Mouse (Mus musculus) embryonic facial prominence, embryonic 14.5 days (tissue): ENCODE results near the gene Ccdc32. TPM values are rescaled to one million over a fixed set of nuclear protein-coding genes. Genes with fewer than 3 reads are reported as not detected.
A peak's percentile ranks its signal among the peaks of the same experiment; 100 is the strongest.
"Not testable (repeated sequence)": the region's sequence is repeated elsewhere in the genome, so short reads cannot be mapped to it uniquely, and the experiment has no call there.

Source experiments
- ATAC-seq: fragments of 200-750 bp; cut with Nextera tagmentation; 2 replicates; pipeline ENCODE4 v1.8.0; 2017; ENCODE audit warnings: low read depth, moderate number of reproducible peaks, moderate TSS enrichment
- DNase-seq: peaks from one replicate; pipeline ENCODE4 v3.0.0-alpha.2; 2015; ENCODE audit warnings: low spot score
- H3K27ac ChIP-seq: fragments of 300-500 bp; sonication (generic); replicated peaks from 2 replicates; pipeline ENCODE4 v1.5.1; 2014; ENCODE audit warnings: low read depth, mild to moderate bottlenecking, low read length, moderate library complexity
- H3K27me3 ChIP-seq: fragments of 300-500 bp; sonication (generic); replicated peaks from 2 replicates; pipeline ENCODE4 v1.6.1; 2014; ENCODE audit warnings: low read length; ENCODE audit not compliant: control insufficient read depth, insufficient read depth
- H3K36me3 ChIP-seq: fragments of 300-500 bp; sonication (generic); 2 replicates; pipeline ENCODE4 v1.6.1; 2014; ENCODE audit warnings: low read length, mixed read lengths; ENCODE audit not compliant: control insufficient read depth, insufficient read depth
- H3K4me1 ChIP-seq: fragments of 300-500 bp; sonication (generic); 2 replicates; pipeline ENCODE4 v1.6.1; 2014; ENCODE audit warnings: antibody characterized with exemption, low read length; ENCODE audit not compliant: control insufficient read depth, insufficient read depth
- H3K4me2 ChIP-seq: fragments of 300-500 bp; sonication (generic); 2 replicates; pipeline ENCODE4 v1.6.1; 2014; ENCODE audit warnings: low read depth, mild to moderate bottlenecking, low read length, moderate library complexity, mixed read lengths
- H3K4me3 ChIP-seq: fragments of 300-500 bp; sonication (generic); 2 replicates; pipeline ENCODE4 v1.5.1; 2014; ENCODE audit warnings: low read depth, mild to moderate bottlenecking, low read length
- H3K9ac ChIP-seq: fragments of 300-500 bp; sonication (generic); 2 replicates; pipeline ENCODE4 v1.6.1; 2014; ENCODE audit warnings: low read depth, mild to moderate bottlenecking, low read length, moderate library complexity, mixed read lengths
- H3K9me3 ChIP-seq: fragments of 300-500 bp; sonication (generic); 2 replicates; pipeline ENCODE4 v1.6.1; 2016; ENCODE audit warnings: low read length; ENCODE audit not compliant: control insufficient read depth
- WGBS: fragments of 180-500 bp; shearing (Covaris S2); extraction: QIAGEN DNeasy Blood & Tissue Kit; methylation state at CpG from one replicate; pipeline ENCODE4 v1.1.7; 2014; 5-methylcytosine and 5-hydroxymethylcytosine counted together
- polyA plus RNA-seq: library from polyadenylated mRNA; unstranded; fragments of >200 nt; fragmentation: Nextera tagmentation; extraction: Ambion mirVana; gene quantifications from 2 replicates; pipeline ENCODE4 v1.2.1, GENCODE M21; 2014

Ccdc32 gene
- polyA plus RNA-seq, 1 experiment from 2014 or later, result 22.6 TPM

- Histone ChIP-seq H3K4me1 (peaks cover 7% of the 10 kb centered on the region; the same call in 1 of the 2 replicates), H3K36me3 (peaks cover 40% of the 10 kb centered on the region), H3K4me3 (no peak overlapping the region), H3K4me2 (peak overlapping the region; percentile 21; the same call in 1 of the 2 replicates), H3K27ac (peak overlapping the region; percentile 67; the same call in 1 of the 2 replicates), H3K9ac (peak overlapping the region; percentile 39; the same call in 1 of the 2 replicates), H3K9me3 (0 out of 2 replicates have a peak, but pooled peaks cover 4% of the 10 kb centered on the region), H3K27me3 (no peaks in the 10 kb centered on the region)
- ATAC-seq (peak; percentile 87), DNase-seq (peak; percentile 72)
- WGBS, result 17% methylated on average over 5 of the region's 5 CpGs
These were observed 10.1 kb downstream of the Ccdc32 start for GRCm38 (mm10) chr2:119019131-119019530.

- H3K9ac ChIP-seq, result peak overlapping the region; percentile 39; the same call in 1 of the 2 replicates
- WGBS, result 48% methylated on average over 22 of the region's 22 CpGs
- peak overlapping the region; percentile 21; the same call in 1 of the 2 replicates for H3K4me2 ChIP-seq
- peaks cover 40% of the 10 kb centered on the region for H3K36me3 ChIP-seq
- ATAC-seq, result peak; percentile 86
- peaks cover 7% of the 10 kb centered on the region; the same call in 1 of the 2 replicates for H3K4me1 ChIP-seq
- H3K4me3 ChIP-seq, result no peak overlapping the region
- 0 out of 2 replicates have a peak, but pooled peaks cover 4% of the 10 kb centered on the region for H3K9me3 ChIP-seq
- peak; percentile 88 for DNase-seq
- no peaks in the 10 kb centered on the region for H3K27me3 ChIP-seq
- peak overlapping the region; percentile 67 for H3K27ac ChIP-seq
These were observed 10.6 kb downstream of the Ccdc32 start for GRCm38 (mm10) chr2:119018391-119019122.

GRCm38 (mm10) chr2:119017647-119018046 lies 11.5 kb downstream of the Ccdc32 start:
- H3K9ac ChIP-seq, result no peak overlapping the region
- H3K27ac ChIP-seq, result no peak overlapping the region
- peaks cover 7% of the 10 kb centered on the region; the same call in 1 of the 2 replicates for H3K4me1 ChIP-seq
- ATAC-seq, result no peak
- no peaks in the 10 kb centered on the region for H3K27me3 ChIP-seq
- H3K4me3 ChIP-seq, result no peak overlapping the region
- peaks cover 36% of the 10 kb centered on the region for H3K36me3 ChIP-seq
- H3K4me2 ChIP-seq, result no peak overlapping the region
- DNase-seq, result no peak
- WGBS, result 92% methylated on average over 3 of the region's 3 CpGs
- 0 out of 2 replicates have a peak, but pooled peaks cover 4% of the 10 kb centered on the region for H3K9me3 ChIP-seq

GRCm38 (mm10) chr2:119016312-119016711 lies 12.9 kb downstream of the Ccdc32 start:
- not testable (repeated sequence) for DNase-seq, ATAC-seq, H3K9ac ChIP-seq, H3K9me3 ChIP-seq, H3K27me3 ChIP-seq, H3K4me1 ChIP-seq, H3K4me2 ChIP-seq, H3K4me3 ChIP-seq, H3K27ac ChIP-seq
- peaks cover 22% of the 10 kb centered on the region for H3K36me3 ChIP-seq
- 78% methylated on average over 4 of the region's 4 CpGs for WGBS

GRCm38 (mm10) chr2:119015604-119016180 lies 13.5 kb downstream of the Ccdc32 start:
- Histone ChIP-seq H3K4me2 (no peak overlapping the region), H3K4me3 (no peak overlapping the region), H3K9me3 (0 out of 2 replicates have a peak, but pooled peaks cover 4% of the 10 kb centered on the region), H3K36me3 (peaks cover 17% of the 10 kb centered on the region), H3K27ac (no peak overlapping the region), H3K9ac (no peak overlapping the region), H3K4me1 (peaks cover 7% of the 10 kb centered on the region; the same call in 1 of the 2 replicates), H3K27me3 (no peaks in the 10 kb centered on the region)
- DNase-seq (no peak), ATAC-seq (no peak)
- 80% methylated on average over 12 of the region's 12 CpGs for WGBS

GRCm38 (mm10) chr2:119014989-119015388 lies 14.2 kb downstream of the Ccdc32 start:
- no peaks in the 10 kb centered on the region for H3K27me3 ChIP-seq
- 0 out of 2 replicates have a peak, but pooled peaks cover 4% of the 10 kb centered on the region for H3K9me3 ChIP-seq
- no peak overlapping the region for H3K27ac ChIP-seq
- peaks cover 7% of the 10 kb centered on the region; the same call in 1 of the 2 replicates for H3K4me1 ChIP-seq
- peaks cover 17% of the 10 kb centered on the region for H3K36me3 ChIP-seq
- H3K9ac ChIP-seq, result no peak overlapping the region
- H3K4me2 ChIP-seq, result no peak overlapping the region
- ATAC-seq (no peak), DNase-seq (no peak)
- H3K4me3 ChIP-seq, result no peak overlapping the region
- 73% methylated on average over 7 of the region's 7 CpGs for WGBS

- no peak for ATAC-seq
- H3K4me3 ChIP-seq, result no peak overlapping the region
These were observed 19.8 kb downstream of the Ccdc32 start for GRCm38 (mm10) chr2:119009376-119009775.

GRCm38 (mm10) chr2:119006886-119007285 lies 22.3 kb downstream of the Ccdc32 start:
- 84% methylated on average over 7 of the region's 7 CpGs for WGBS
- Histone ChIP-seq H3K27ac (no peak overlapping the region), H3K4me1 (no peaks in the 10 kb centered on the region), H3K9ac (no peak overlapping the region), H3K4me2 (no peak overlapping the region), H3K9me3 (no peaks in the 10 kb centered on the region), H3K4me3 (no peak overlapping the region), H3K27me3 (no peaks in the 10 kb centered on the region), H3K36me3 (no peaks in the 10 kb centered on the region)
- ATAC-seq (no peak), DNase-seq (no peak)

More at GRCm38 (mm10) chr2:119009376-119009775, 19.8 kb downstream of the Ccdc32 start:
- 94% methylated on average over 2 of the region's 2 CpGs for WGBS
- no peaks in the 10 kb centered on the region for H3K27me3 ChIP-seq
- DNase-seq, result no peak
- no peaks in the 10 kb centered on the region for H3K9me3 ChIP-seq
- no peak overlapping the region for H3K9ac ChIP-seq
- H3K4me1 ChIP-seq, result no peaks in the 10 kb centered on the region
- no peak overlapping the region for H3K27ac ChIP-seq
- H3K4me2 ChIP-seq, result no peak overlapping the region
- no peaks in the 10 kb centered on the region for H3K36me3 ChIP-seq
